Mouse (Mus musculus): ENCODE data around the gene Ano5.

The Ano5 gene

DNA sequence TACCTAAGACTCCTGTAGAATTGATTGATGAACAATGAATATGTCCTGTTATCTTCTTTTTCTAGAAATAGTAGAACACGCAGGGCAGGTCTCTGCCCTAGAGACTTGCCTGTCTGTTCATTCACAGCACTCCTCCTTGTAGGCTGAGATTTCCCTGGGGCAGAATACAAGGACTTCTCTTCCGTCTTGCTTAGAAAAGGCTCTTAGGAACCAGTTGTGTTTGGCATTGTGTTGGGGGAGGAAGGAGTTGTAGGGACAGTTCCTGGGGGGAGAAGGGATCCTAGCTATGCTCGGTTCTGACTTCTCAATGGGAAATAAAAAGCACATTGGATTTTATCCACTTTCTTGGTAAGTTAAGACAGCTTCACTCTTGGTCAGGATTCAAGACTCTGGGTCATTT is 118.4 kb downstream of the Ano5 start:
- DNase-seq (ENCODE audit: low spot score) = no peak

DNA sequence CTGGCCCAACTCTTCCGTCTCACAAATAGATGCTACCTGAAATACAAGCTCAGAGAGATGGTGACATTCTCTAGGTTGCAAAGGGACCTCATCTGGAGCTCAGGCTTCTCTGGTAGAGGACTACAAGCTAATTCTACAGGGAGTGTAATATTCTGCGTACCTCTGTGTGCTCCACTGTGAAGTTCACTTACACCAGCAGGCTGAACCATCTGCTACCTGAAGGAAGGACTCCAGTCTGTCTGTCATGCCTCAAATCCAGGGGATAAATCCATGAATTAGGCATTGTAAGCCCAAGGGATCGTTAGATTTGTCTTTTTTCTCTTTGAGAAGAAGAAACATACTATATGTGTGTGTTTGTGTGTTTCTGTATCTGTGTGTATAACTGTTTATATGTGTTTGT is 120.3 kb downstream of the Ano5 start:
- no peak for DNase-seq (ENCODE audit: low spot score)

DNA sequence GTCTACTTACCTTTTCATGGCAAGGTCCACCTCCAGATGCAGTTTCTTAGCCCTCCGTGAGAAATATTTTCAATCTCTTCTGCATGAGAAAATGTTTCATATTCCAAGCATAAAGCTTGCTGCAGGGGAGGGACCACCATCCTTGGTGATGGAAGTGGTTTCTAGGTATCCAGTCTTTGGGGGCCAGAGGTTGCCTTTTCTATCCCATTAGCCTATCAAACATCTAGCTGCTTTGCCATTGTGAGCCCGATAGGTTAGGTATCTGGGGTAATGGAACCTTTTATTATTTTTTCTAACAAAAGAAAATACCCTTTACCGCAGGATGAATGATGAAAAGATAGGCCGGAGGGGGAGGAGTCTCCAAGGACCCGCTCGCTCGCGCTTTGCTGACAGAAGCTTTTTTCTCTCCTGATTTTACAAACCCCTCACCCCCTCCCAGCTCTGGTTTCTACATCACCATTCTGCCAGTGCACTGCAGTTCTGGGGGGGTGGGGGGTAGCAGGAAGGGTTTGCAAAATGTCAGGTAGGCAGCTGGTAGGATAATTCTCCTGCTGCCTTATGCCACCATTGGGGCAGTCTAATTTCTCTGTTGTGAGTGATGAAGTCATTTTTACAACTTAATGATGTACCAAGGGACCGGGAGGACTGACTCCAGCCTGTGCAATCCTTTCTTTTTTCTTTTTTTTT is 121.9 kb downstream of the Ano5 start:
- no peak for DNase-seq (ENCODE audit: low spot score)

DNA sequence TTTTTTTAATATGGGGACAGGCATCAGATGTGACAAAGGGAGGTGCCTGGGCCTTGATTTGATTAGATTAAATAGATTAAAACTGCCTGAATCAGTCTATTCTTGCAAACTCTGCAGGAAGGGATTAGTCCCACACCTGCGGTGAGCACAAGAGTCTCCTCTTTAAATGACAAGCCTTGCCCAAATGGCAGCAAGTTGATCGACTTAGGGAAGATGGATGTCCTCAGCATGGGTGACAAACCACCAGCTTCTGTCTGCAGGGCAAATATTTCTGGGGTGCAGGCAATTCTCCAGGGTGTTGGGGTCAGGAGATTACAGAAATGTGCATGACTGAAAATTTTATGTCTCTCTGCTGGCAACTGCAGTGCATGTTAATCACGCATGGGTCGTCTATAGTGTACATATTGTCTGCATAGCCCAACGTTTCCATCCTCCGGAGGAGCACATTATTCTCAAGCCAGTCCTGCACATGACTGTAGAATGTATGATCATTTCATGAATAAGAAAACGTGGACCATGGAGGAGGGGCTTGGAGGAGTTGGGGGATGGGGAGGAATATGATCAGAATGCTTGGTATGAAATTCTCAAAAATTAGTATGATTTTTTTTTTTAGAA is 122.5 kb downstream of the Ano5 start:
- no peak for DNase-seq (ENCODE audit: low spot score)

Data from spleen, adult 12 weeks (tissue).